Mouse (Mus musculus) limb, embryonic 13.5 days (tissue): Measurements from ENCODE around the gene E130311K13Rik. TPM values are rescaled to one million over a fixed set of nuclear protein-coding genes. Genes with fewer than 3 reads are reported as not detected.

Experiments
- ATAC-seq: fragments of 200-750 bp; cut with Nextera tagmentation; 2 replicates; pipeline ENCODE4 v1.8.0; 2017; ENCODE audit warnings: low read depth, moderate number of reproducible peaks, moderate TSS enrichment; ENCODE audit not compliant: low FRiP score
- H3K27ac ChIP-seq: fragments of 300-500 bp; sonication (generic); 2 replicates; pipeline ENCODE4 v1.5.1; 2015; ENCODE audit warnings: inconsistent platforms, mild to moderate bottlenecking, moderate library complexity
- H3K27me3 ChIP-seq: fragments of 300-500 bp; sonication (generic); 2 replicates; pipeline ENCODE4 v1.6.1; 2015; ENCODE audit warnings: mild to moderate bottlenecking, inconsistent platforms
- H3K36me3 ChIP-seq: fragments of 300-500 bp; sonication (generic); 2 replicates; pipeline ENCODE4 v1.6.1; 2015; ENCODE audit warnings: inconsistent platforms, mild to moderate bottlenecking, moderate library complexity
- H3K4me1 ChIP-seq: fragments of 300-500 bp; sonication (generic); 2 replicates; pipeline ENCODE4 v1.6.1; 2015; ENCODE audit warnings: inconsistent platforms
- H3K4me2 ChIP-seq: fragments of 300-500 bp; sonication (generic); replicated peaks from 2 replicates; pipeline ENCODE4 v1.6.1; 2015; ENCODE audit warnings: inconsistent platforms, mild to moderate bottlenecking, moderate library complexity
- H3K4me3 ChIP-seq: fragments of 300-500 bp; sonication (generic); 2 replicates; pipeline ENCODE4 v1.5.1; 2015; ENCODE audit warnings: moderate library complexity, mild to moderate bottlenecking, inconsistent platforms
- H3K9ac ChIP-seq: fragments of 300-500 bp; sonication (generic); 2 replicates; pipeline ENCODE4 v1.6.1; 2015; ENCODE audit warnings: mild to moderate bottlenecking, inconsistent platforms
- H3K9me3 ChIP-seq: fragments of 300-500 bp; sonication (generic); 2 replicates; pipeline ENCODE4 v1.6.1; 2016; ENCODE audit warnings: inconsistent platforms
- WGBS: fragments of 180-500 bp; shearing (Covaris S2); methylation state at CpG from one replicate; pipeline ENCODE4 v1.1.7; 2015; 5-methylcytosine and 5-hydroxymethylcytosine counted together
- polyA plus RNA-seq: library from polyadenylated mRNA; unstranded; fragments of >200 nt; fragmentation: Nextera tagmentation; extraction: Ambion mirVana; gene quantifications from 2 replicates; pipeline ENCODE4 v1.2.1, GENCODE M21; 2015

E130311K13Rik gene
- polyA plus RNA-seq, 1 experiment from 2014 or later, result 7.6 TPM

- no peak for ATAC-seq
- no peaks in the 10 kb centered on the region for H3K9me3 ChIP-seq
- WGBS, result 69% methylated on average over 3 of the region's 3 CpGs
Observed at GRCm38 (mm10) chr3:63919634-63920033, 9.6 kb downstream of the E130311K13Rik start.

DNA sequence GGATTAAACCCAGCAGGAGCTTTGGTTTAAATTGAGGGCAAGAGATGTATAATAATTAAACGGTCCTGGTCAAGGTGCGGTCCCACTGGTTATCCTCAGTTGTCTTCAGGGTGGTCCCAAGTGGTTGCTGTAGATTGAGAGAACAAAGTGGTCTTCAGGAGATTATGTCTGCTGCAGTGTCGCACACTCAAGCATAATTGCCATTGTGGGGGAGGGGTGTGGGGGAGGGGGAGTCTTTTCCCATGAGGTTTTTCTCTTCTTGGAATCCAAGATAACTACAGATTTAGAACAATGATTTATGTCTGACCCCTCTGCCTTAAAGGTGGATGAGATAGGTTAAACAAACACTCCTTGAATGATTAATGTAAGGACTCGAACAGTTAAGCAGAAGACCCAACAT lies 19.0 kb downstream of the E130311K13Rik start:
- Histone ChIP-seq H3K27ac (no peak overlapping the region), H3K4me1 (0 out of 2 replicates have a peak, but pooled peaks cover 2% of the 10 kb centered on the region), H3K9me3 (no peaks in the 10 kb centered on the region), H3K36me3 (peaks cover 4% of the 10 kb centered on the region), H3K27me3 (peaks cover 3% of the 10 kb centered on the region; the same call in 1 of the 2 replicates), H3K4me2 (no peak overlapping the region), H3K4me3 (no peak overlapping the region), H3K9ac (no peak overlapping the region)
- 65% methylated on average over 4 of the region's 4 CpGs for WGBS
- ATAC-seq, result no peak

More at GRCm38 (mm10) chr3:63919634-63920033, 9.6 kb downstream of the E130311K13Rik start:
- no peak overlapping the region for H3K9ac ChIP-seq
- H3K27ac ChIP-seq, result no peak overlapping the region
- H3K36me3 ChIP-seq, result peaks cover 27% of the 10 kb centered on the region
- no peak overlapping the region for H3K4me2 ChIP-seq
- no peak overlapping the region for H3K4me3 ChIP-seq
- no peaks in the 10 kb centered on the region for H3K27me3 ChIP-seq
- no peaks in the 10 kb centered on the region for H3K4me1 ChIP-seq

DNA sequence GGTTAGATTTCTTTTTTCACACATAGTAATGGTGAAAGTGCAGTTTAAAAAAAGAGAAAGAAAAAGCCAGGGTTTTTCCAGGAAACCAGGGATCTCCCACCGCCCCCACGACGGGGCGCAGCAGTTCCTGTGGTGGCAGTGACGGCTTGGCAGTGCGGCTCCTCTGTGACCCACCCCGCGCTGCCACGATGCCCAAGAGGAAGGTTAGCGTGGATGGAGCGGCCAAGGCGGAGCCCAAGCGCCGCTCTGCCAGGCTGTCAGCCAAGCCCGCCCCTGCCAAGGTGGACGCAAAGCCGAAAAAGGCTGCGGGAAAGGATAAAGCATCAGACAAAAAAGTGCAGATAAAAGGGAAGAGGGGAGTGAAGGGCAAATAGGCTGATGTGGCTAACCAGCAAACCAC lies 24.0 kb downstream of the E130311K13Rik start:
- Histone ChIP-seq H3K27me3 (peaks cover 13% of the 10 kb centered on the region), H3K4me2 (peak overlapping the region; percentile 68), H3K9me3 (no peaks in the 10 kb centered on the region), H3K4me3 (peak overlapping the region; percentile 41), H3K36me3 (no peaks in the 10 kb centered on the region), H3K27ac (no peak overlapping the region), H3K9ac (peak overlapping the region; percentile 51; the same call in 1 of the 2 replicates), H3K4me1 (0 out of 2 replicates have a peak, but pooled peaks cover 4% of the 10 kb centered on the region)
- WGBS, result 3% methylated on average over 18 of the region's 18 CpGs
- no peak for ATAC-seq

DNA sequence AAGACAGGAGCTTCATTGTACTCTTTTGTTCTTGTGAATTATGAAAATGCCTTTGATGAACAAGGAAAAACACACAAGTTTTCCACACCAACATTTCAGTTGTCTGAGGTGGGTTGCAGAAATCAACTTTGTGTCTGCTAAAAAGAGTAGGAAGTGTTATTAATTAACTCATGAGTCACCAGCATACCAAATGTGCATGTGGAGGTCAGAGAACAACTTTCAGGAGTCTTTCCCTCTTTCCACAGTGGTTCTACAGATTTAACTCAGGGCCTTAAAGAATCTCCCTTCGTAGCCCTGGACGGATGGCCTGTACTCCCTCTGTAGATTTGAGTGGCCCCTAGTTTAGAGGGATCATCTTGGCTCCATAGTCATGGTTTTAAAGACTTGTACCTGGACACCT lies 25.1 kb downstream of the E130311K13Rik start:
- Histone ChIP-seq H3K4me2 (no peak overlapping the region), H3K9ac (no peak overlapping the region), H3K4me1 (peaks cover 14% of the 10 kb centered on the region), H3K27ac (no peak overlapping the region), H3K9me3 (no peaks in the 10 kb centered on the region), H3K27me3 (peaks cover 18% of the 10 kb centered on the region), H3K4me3 (no peak overlapping the region), H3K36me3 (no peaks in the 10 kb centered on the region)
- no peak for ATAC-seq
- 78% methylated on average over 2 of the region's 2 CpGs for WGBS

GRCm38 (mm10) chr3:63900021-63900571 lies 29.2 kb downstream of the E130311K13Rik start:
- Histone ChIP-seq H3K27ac (no peak overlapping the region), H3K9ac (no peak overlapping the region; the same call in 1 of the 2 replicates), H3K4me2 (peak overlapping the region; percentile 100), H3K4me1 (peaks cover 18% of the 10 kb centered on the region), H3K9me3 (no peaks in the 10 kb centered on the region), H3K36me3 (no peaks in the 10 kb centered on the region), H3K27me3 (peaks cover 13% of the 10 kb centered on the region), H3K4me3 (peak overlapping the region; percentile 66)
- 5% methylated on average over 12 of the region's 12 CpGs for WGBS
- ATAC-seq, result no peak

DNA sequence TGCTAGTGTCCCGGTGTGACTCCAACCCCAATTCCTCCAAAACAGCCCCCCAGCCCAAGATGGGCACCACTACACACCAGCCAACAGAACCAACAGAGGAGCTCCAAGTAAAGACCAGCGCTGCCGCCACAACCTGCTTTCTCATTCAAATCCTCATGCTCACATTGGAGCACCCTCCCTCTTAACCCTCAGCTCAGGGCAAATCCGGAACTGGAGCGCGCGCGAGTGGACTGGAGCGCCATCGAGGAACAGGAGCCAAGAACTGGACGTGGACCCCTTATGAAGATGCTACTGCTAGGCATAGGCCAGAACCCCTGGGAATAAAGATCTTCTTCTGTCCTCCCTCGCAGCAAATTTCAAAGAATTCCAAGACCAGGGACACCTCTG lies 30.0 kb downstream of the E130311K13Rik start, which contains the start of gene Plch1:
Gene Plch1, minus strand, starts transcription at position 164 of the 387 bp plus-strand sequence.
- WGBS, result under 1% methylated on average over 12 of the region's 12 CpGs
- H3K4me2 ChIP-seq, result peak within 1 kb of the TSS; percentile 100
- H3K27me3 ChIP-seq, result peaks cover 11% of the 10 kb centered on the region
- peak; percentile 70 for ATAC-seq
- no peak within 1 kb of the TSS for H3K27ac ChIP-seq
- H3K9me3 ChIP-seq, result no peaks in the 10 kb centered on the region
- H3K4me3 ChIP-seq, result peak within 1 kb of the TSS; percentile 66
- H3K9ac ChIP-seq, result peak within 1 kb of the TSS; percentile 67
- H3K4me1 ChIP-seq, result peaks cover 18% of the 10 kb centered on the region
- no peaks in the 10 kb centered on the region for H3K36me3 ChIP-seq

DNA sequence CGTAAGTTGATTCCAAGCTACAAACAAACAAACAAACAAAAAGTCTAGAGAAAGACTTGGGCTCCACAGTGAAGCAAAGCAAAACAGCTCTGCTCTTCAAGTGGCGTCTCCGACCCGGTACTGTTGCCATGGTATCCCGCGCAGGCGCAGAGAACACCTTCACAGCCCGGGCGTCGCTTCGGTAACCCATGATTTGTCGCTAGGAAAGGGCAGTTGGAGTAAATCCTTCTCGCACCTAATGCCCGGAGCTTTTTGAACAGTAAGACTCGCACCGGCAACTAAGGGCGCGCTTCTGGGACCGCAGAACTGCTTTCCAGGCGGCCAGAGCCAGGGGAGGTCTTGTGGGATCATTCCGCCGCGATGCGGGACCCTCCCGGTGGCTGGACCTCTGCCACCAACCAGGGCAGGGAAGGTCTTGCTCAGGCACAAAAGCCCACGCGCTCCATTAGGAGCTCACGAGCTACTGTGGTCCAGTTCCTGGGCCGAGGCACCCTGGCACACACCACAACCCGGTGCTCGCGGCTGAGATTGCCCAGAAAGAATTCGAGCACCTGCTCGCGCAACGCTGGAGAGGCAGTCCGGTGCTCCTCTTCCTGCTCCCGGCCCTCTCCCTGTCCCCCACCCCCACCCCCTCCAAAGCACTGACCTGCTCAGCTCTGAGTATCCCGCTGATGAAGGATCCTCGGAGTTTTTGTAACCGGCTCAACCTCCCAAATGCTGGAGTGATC lies 30.5 kb downstream of the E130311K13Rik start:
- Histone ChIP-seq H3K9ac (peak overlapping the region; percentile 67), H3K4me1 (peaks cover 24% of the 10 kb centered on the region), H3K36me3 (no peaks in the 10 kb centered on the region), H3K27me3 (peaks cover 8% of the 10 kb centered on the region), H3K9me3 (no peaks in the 10 kb centered on the region), H3K27ac (no peak overlapping the region), H3K4me2 (peak overlapping the region; percentile 100), H3K4me3 (peak overlapping the region; percentile 66)
- peak; percentile 88 for ATAC-seq
- under 1% methylated on average over 41 of the region's 41 CpGs for WGBS

DNA sequence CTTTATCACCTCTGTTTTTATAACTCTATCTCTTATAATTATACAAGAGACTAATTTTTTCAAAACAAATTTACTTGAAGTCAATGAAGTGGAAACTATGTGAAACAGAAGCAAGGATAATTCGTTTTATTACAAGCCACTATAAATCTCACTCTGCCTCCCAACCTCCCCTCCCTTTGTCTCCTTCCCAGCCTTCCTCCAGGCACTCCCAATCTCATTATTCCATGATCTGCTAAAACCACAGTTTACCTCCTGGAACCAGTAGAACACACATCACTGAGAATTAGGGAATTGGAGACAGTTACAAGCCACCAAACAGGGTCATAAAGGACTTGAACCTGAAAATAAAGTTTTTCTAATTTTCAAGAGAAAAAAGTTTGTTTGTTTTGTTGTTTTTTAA lies 32.1 kb downstream of the E130311K13Rik start:
- no peak overlapping the region for H3K9ac ChIP-seq
- no peaks in the 10 kb centered on the region for H3K9me3 ChIP-seq
- no peak overlapping the region for H3K4me2 ChIP-seq
- no peak overlapping the region for H3K27ac ChIP-seq
- no peak overlapping the region for H3K4me3 ChIP-seq
- peaks cover 27% of the 10 kb centered on the region for H3K4me1 ChIP-seq
- H3K36me3 ChIP-seq, result no peaks in the 10 kb centered on the region
- 17% methylated on average over 1 of the region's 1 CpGs for WGBS
- H3K27me3 ChIP-seq, result peaks cover 8% of the 10 kb centered on the region
- ATAC-seq, result no peak

DNA sequence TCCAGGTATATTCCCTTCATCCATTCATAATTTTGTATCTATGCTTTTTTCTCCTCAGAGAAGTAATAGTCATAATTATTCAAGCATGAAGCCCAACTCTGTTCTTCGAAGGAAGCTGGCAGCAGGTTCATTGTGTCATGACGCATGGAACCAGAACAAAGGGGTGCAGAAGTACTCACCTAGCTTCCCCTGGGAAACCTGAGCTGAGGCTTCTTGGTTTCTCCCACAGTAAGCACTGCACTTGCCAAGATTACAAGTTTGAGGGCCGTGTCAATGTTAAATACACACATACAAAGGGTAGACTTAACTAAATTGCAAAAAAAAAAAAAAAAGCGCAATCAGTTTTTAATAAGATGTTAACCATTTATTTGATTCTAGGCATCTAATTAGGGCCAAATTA lies 33.0 kb downstream of the E130311K13Rik start:
- Histone ChIP-seq H3K4me1 (peaks cover 27% of the 10 kb centered on the region), H3K36me3 (no peaks in the 10 kb centered on the region), H3K4me3 (no peak overlapping the region), H3K27me3 (peaks cover 6% of the 10 kb centered on the region), H3K9ac (no peak overlapping the region), H3K9me3 (no peaks in the 10 kb centered on the region), H3K4me2 (no peak overlapping the region), H3K27ac (no peak overlapping the region)
- WGBS, result 77% methylated on average over 4 of the region's 4 CpGs
- ATAC-seq, result no peak

DNA sequence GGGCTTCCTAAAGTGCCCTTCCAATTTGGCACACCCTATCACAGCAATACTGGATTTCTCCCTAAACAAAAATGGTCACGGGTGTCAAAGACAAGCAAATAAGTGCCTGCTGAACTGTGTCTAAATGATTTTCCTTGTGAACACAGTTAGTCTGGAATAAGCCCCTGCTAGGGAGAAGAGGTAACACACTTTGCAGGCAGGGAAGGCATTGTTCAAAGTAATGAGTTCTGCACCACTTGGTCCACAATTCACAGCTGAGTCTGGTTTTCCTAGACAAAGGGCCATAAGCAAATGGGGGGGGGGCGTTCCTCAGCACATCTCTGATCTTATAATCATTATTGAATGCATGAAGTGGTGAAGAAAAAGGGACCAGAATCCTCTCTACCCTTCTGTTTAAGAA lies 33.5 kb downstream of the E130311K13Rik start:
- Histone ChIP-seq H3K27me3 (peaks cover 5% of the 10 kb centered on the region; the same call in 1 of the 2 replicates), H3K36me3 (no peaks in the 10 kb centered on the region), H3K9ac (no peak overlapping the region), H3K4me1 (peaks cover 27% of the 10 kb centered on the region), H3K9me3 (no peaks in the 10 kb centered on the region), H3K27ac (no peak overlapping the region), H3K4me3 (no peak overlapping the region), H3K4me2 (no peak overlapping the region)
- 46% methylated on average over 2 of the region's 2 CpGs for WGBS
- no peak for ATAC-seq

GRCm38 (mm10) chr3:63893677-63894076 lies 35.6 kb downstream of the E130311K13Rik start:
- H3K27ac ChIP-seq, result no peak overlapping the region
- H3K9me3 ChIP-seq, result no peaks in the 10 kb centered on the region
- peaks cover 14% of the 10 kb centered on the region; the same call in 1 of the 2 replicates for H3K4me1 ChIP-seq
- H3K4me3 ChIP-seq, result no peak overlapping the region
- H3K27me3 ChIP-seq, result no peaks in the 10 kb centered on the region
- 0 out of 2 replicates have a peak overlapping the region, but pooled peaks have one; percentile 23 for H3K4me2 ChIP-seq
- H3K9ac ChIP-seq, result no peak overlapping the region
- 38% methylated on average over 7 of the region's 7 CpGs for WGBS
- ATAC-seq, result no peak
- H3K36me3 ChIP-seq, result no peaks in the 10 kb centered on the region

DNA sequence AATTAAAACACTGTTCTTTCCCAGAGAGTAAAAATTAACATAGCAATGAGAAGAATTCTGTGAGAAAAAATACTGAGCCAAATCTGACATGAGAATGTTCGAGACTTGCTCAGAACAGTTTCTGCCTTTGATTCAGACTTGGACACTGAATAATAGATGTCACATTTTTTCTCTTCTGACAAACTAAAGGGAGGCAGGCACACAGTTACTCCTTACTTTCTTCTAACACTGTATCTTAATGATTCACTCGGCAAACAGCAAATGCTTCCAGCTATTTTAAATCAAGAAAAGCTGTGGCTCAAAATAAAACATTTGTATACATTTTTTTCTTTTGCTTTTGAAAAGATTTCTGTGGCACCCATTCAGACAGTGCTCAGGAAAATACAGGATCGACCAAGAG lies 37.1 kb downstream of the E130311K13Rik start:
- Histone ChIP-seq H3K4me3 (no peak overlapping the region), H3K4me1 (peaks cover 9% of the 10 kb centered on the region; the same call in 1 of the 2 replicates), H3K9me3 (no peaks in the 10 kb centered on the region), H3K27ac (no peak overlapping the region), H3K9ac (no peak overlapping the region), H3K4me2 (no peak overlapping the region), H3K27me3 (no peaks in the 10 kb centered on the region), H3K36me3 (no peaks in the 10 kb centered on the region)
- WGBS, result 50% methylated on average over 3 of the region's 3 CpGs
- ATAC-seq, result no peak
